Mouse (Mus musculus): ENCODE data around the gene Apoe.

The Apoe gene

GRCm38 (mm10) chr7:19664955-19665841 lies 33.8 kb downstream of the Apoe start, which contains the start of gene Clptm1:
Clptm1 (minus strand) TSS chr7:19665033.
- peak; percentile 98 for DNase-seq (ENCODE audit: low read depth)

GRCm38 (mm10) chr7:19664455-19664954 lies 34.5 kb downstream of the Apoe start:
- DNase-seq (ENCODE audit: low read depth): no peak

DNA sequence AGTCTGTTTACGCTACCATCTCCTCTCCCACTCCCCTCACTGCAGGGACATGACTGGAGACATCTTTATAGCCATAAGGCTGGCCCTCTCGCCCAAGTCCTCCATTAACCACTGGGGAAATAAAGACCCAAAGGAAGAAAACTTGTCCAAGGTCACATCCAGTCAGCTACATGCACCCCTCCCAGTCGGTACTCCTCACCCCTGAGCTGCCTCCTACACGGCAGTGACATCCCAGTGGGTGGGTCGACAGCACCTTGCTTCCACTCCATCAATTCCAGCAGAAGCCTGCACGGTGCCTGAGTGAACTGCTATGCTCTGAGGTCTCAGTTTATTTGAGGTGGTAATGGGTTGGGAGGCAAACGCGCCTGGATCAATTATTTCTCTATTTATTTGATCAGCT lies 35.0 kb downstream of the Apoe start:
- no peak for DNase-seq (ENCODE audit: low read depth)

DNA sequence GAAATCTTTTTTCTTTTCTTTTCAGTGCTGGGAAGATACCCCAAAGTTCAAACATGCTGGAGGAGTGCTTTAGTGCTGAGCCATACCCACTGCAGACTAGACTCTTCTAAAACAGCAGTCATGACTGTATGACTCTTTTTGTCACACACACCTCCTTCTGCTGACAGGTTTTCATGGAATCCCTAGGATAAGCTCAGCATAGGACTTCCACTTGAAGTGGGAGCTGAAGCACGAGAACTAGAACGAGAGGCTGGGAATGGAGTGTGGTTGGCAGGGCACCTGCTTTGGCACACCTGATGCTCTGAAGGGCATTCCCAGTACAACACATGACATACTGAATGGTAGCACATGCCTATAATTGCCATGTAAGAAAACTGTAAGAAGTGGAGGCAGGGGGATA lies 46.4 kb downstream of the Apoe start:
- DNase-seq (ENCODE audit: low read depth): no peak

DNA sequence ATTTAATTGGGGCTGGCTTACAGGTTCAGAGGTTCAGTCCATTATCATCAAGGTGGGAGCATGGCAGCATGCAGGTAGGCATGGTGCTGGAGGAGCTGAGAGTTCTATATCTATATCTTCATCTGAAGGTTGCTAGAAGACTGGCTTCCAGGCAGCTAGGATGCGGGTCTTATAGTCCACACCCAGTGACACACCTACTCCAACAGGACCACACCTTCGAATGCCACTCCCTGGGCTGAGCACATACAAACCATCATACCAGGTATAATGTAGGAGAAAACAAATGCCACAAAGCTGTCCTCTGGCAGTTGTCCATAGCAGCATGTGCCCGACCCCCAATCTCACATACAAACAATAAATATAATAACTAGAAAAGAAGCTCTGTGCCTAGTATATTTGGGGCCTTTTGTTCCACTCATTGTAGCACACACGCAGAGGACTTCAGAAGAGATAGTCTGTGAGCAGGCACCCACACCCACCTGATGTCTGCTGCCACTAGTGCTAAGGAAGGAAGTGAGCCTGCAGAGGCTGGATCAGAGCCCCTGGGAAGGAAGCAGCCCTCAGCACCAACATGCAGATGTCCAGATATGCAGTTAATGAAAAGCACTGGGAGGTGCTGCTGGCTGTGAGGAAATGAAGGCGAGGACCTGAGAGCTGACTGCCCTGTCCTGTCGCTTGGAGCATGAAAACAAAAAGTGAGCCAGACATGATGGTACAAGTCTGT lies 47.8 kb downstream of the Apoe start:
- no peak for DNase-seq (ENCODE audit: low read depth)

All from NIH3T3 (cell line).